Mouse (Mus musculus): Measurements from ENCODE around the gene Pmpcb. TPM values are rescaled to one million over a fixed set of nuclear protein-coding genes. Genes with fewer than 3 reads are reported as not detected.

The Pmpcb gene
- polyA plus RNA-seq, 1 experiment from 2014 or later = 69.2 TPM

- H3K36me3 ChIP-seq (ENCODE audit: control insufficient read depth, insufficient read depth, low read length) = no peaks in the 10 kb centered on the region
- ATAC-seq = no peak
- H3K4me1 ChIP-seq (ENCODE audit: control insufficient read depth, insufficient read depth, low read depth, low read length) = no peaks in the 10 kb centered on the region
- 45% methylated on average over 1 of the region's 1 CpGs for WGBS
- no peak overlapping the region for H3K4me2 ChIP-seq (ENCODE audit: low read length)
- H3K9ac ChIP-seq (ENCODE audit: low read depth, low read length) = no peak overlapping the region
- no peak overlapping the region for H3K4me3 ChIP-seq (ENCODE audit: low read length)
- H3K9me3 ChIP-seq (ENCODE audit: control insufficient read depth, low read length) = no peaks in the 10 kb centered on the region
- H3K27me3 ChIP-seq (replicated peaks; ENCODE audit: control insufficient read depth, insufficient read depth, low read length) = no peaks in the 10 kb centered on the region
- H3K27ac ChIP-seq (ENCODE audit: low read depth, low read length) = peak overlapping the region; percentile 1
Measured at GRCm38 (mm10) chr5:21724427-21724826, 12.5 kb upstream of the Pmpcb start.

GRCm38 (mm10) chr5:21724872-21725271, 12.1 kb upstream of the Pmpcb start:
- Histone ChIP-seq H3K27me3 (replicated peaks; ENCODE audit: control insufficient read depth, insufficient read depth, low read length) (no peaks in the 10 kb centered on the region), H3K36me3 (ENCODE audit: control insufficient read depth, insufficient read depth, low read length) (no peaks in the 10 kb centered on the region), H3K4me2 (ENCODE audit: low read length) (no peak overlapping the region), H3K9me3 (ENCODE audit: control insufficient read depth, low read length) (no peaks in the 10 kb centered on the region), H3K4me1 (ENCODE audit: control insufficient read depth, insufficient read depth, low read depth, low read length) (no peaks in the 10 kb centered on the region), H3K27ac (ENCODE audit: low read depth, low read length) (peak overlapping the region; percentile 1), H3K4me3 (ENCODE audit: low read length) (no peak overlapping the region), H3K9ac (ENCODE audit: low read depth, low read length) (no peak overlapping the region)
- ATAC-seq = peak; percentile 69
- 20% methylated on average over 7 of the region's 7 CpGs for WGBS

- H3K4me3 ChIP-seq (ENCODE audit: low read length) = no peak overlapping the region
- ATAC-seq = no peak
- H3K27me3 ChIP-seq (replicated peaks; ENCODE audit: control insufficient read depth, insufficient read depth, low read length) = no peaks in the 10 kb centered on the region
- no peak overlapping the region for H3K27ac ChIP-seq (ENCODE audit: low read depth, low read length)
- H3K9me3 ChIP-seq (ENCODE audit: control insufficient read depth, low read length) = no peaks in the 10 kb centered on the region
- peaks cover 8% of the 10 kb centered on the region for H3K4me1 ChIP-seq (ENCODE audit: control insufficient read depth, insufficient read depth, low read depth, low read length)
- H3K4me2 ChIP-seq (ENCODE audit: low read length) = no peak overlapping the region
- no peak overlapping the region for H3K9ac ChIP-seq (ENCODE audit: low read depth, low read length)
- WGBS = 88% methylated on average over 5 of the region's 5 CpGs
- H3K36me3 ChIP-seq (ENCODE audit: control insufficient read depth, insufficient read depth, low read length) = no peaks in the 10 kb centered on the region
Measured at GRCm38 (mm10) chr5:21729107-21729506, 7.8 kb upstream of the Pmpcb start.

- H3K4me1 ChIP-seq (ENCODE audit: control insufficient read depth, insufficient read depth, low read depth, low read length) = peaks cover 8% of the 10 kb centered on the region
- no peaks in the 10 kb centered on the region for H3K27me3 ChIP-seq (replicated peaks; ENCODE audit: control insufficient read depth, insufficient read depth, low read length)
- no peaks in the 10 kb centered on the region for H3K36me3 ChIP-seq (ENCODE audit: control insufficient read depth, insufficient read depth, low read length)
- 14% methylated on average over 3 of the region's 3 CpGs for WGBS
- H3K9me3 ChIP-seq (ENCODE audit: control insufficient read depth, low read length) = no peaks in the 10 kb centered on the region
- peak overlapping the region; percentile 69 for H3K27ac ChIP-seq (ENCODE audit: low read depth, low read length)
- H3K9ac ChIP-seq (ENCODE audit: low read depth, low read length) = no peak overlapping the region
- H3K4me2 ChIP-seq (ENCODE audit: low read length) = no peak overlapping the region; the same call in 1 of the 2 replicates
- ATAC-seq = 0 out of 2 replicates have a peak, but pooled peaks have one; percentile 8
- H3K4me3 ChIP-seq (ENCODE audit: low read length) = no peak overlapping the region
Measured at GRCm38 (mm10) chr5:21732177-21732911, 4.6 kb upstream of the Pmpcb start.

GRCm38 (mm10) chr5:21732930-21733329, 4.0 kb upstream of the Pmpcb start:
- WGBS = 4% methylated on average over 8 of the region's 8 CpGs
- Histone ChIP-seq H3K9me3 (ENCODE audit: control insufficient read depth, low read length) (no peaks in the 10 kb centered on the region), H3K4me2 (ENCODE audit: low read length) (peak overlapping the region; percentile 14; the same call in 1 of the 2 replicates), H3K9ac (ENCODE audit: low read depth, low read length) (0 out of 2 replicates have a peak overlapping the region, but pooled peaks have one; percentile 18), H3K36me3 (ENCODE audit: control insufficient read depth, insufficient read depth, low read length) (no peaks in the 10 kb centered on the region), H3K27me3 (replicated peaks; ENCODE audit: control insufficient read depth, insufficient read depth, low read length) (no peaks in the 10 kb centered on the region), H3K4me1 (ENCODE audit: control insufficient read depth, insufficient read depth, low read depth, low read length) (peaks cover 12% of the 10 kb centered on the region), H3K4me3 (ENCODE audit: low read length) (no peak overlapping the region), H3K27ac (ENCODE audit: low read depth, low read length) (peak overlapping the region; percentile 69)
- peak; percentile 85 for ATAC-seq

GRCm38 (mm10) chr5:21735100-21735499, 1.8 kb upstream of the Pmpcb start:
- 87% methylated on average over 20 of the region's 20 CpGs for WGBS
- no peak overlapping the region for H3K4me3 ChIP-seq (ENCODE audit: low read length)
- H3K9me3 ChIP-seq (ENCODE audit: control insufficient read depth, low read length) = no peaks in the 10 kb centered on the region
- peaks cover 13% of the 10 kb centered on the region for H3K36me3 ChIP-seq (ENCODE audit: control insufficient read depth, insufficient read depth, low read length)
- ATAC-seq = no peak
- H3K27me3 ChIP-seq (replicated peaks; ENCODE audit: control insufficient read depth, insufficient read depth, low read length) = no peaks in the 10 kb centered on the region
- H3K4me1 ChIP-seq (ENCODE audit: control insufficient read depth, insufficient read depth, low read depth, low read length) = peaks cover 19% of the 10 kb centered on the region
- H3K9ac ChIP-seq (ENCODE audit: low read depth, low read length) = no peak overlapping the region
- no peak overlapping the region for H3K4me2 ChIP-seq (ENCODE audit: low read length)
- no peak overlapping the region for H3K27ac ChIP-seq (ENCODE audit: low read depth, low read length)

GRCm38 (mm10) chr5:21735584-21735983, 1.4 kb upstream of the Pmpcb start:
- Histone ChIP-seq H3K27me3 (replicated peaks; ENCODE audit: control insufficient read depth, insufficient read depth, low read length) (no peaks in the 10 kb centered on the region), H3K9ac (ENCODE audit: low read depth, low read length) (no peak overlapping the region), H3K4me3 (ENCODE audit: low read length) (no peak overlapping the region), H3K4me2 (ENCODE audit: low read length) (no peak overlapping the region), H3K36me3 (ENCODE audit: control insufficient read depth, insufficient read depth, low read length) (peaks cover 18% of the 10 kb centered on the region), H3K4me1 (ENCODE audit: control insufficient read depth, insufficient read depth, low read depth, low read length) (peaks cover 19% of the 10 kb centered on the region), H3K27ac (ENCODE audit: low read depth, low read length) (no peak overlapping the region), H3K9me3 (ENCODE audit: control insufficient read depth, low read length) (no peaks in the 10 kb centered on the region)
- WGBS = 27% methylated on average over 10 of the region's 10 CpGs
- ATAC-seq = no peak

GRCm38 (mm10) chr5:21736046-21736445, 895 bp upstream of the Pmpcb start:
- Histone ChIP-seq H3K36me3 (ENCODE audit: control insufficient read depth, insufficient read depth, low read length) (peaks cover 18% of the 10 kb centered on the region), H3K9ac (ENCODE audit: low read depth, low read length) (no peak overlapping the region), H3K4me2 (ENCODE audit: low read length) (no peak overlapping the region), H3K27ac (ENCODE audit: low read depth, low read length) (no peak overlapping the region), H3K9me3 (ENCODE audit: control insufficient read depth, low read length) (no peaks in the 10 kb centered on the region), H3K27me3 (replicated peaks; ENCODE audit: control insufficient read depth, insufficient read depth, low read length) (no peaks in the 10 kb centered on the region), H3K4me3 (ENCODE audit: low read length) (no peak overlapping the region), H3K4me1 (ENCODE audit: control insufficient read depth, insufficient read depth, low read depth, low read length) (peaks cover 19% of the 10 kb centered on the region)
- WGBS = 87% methylated on average over 11 of the region's 11 CpGs
- ATAC-seq = no peak

- no peak overlapping the region for H3K27ac ChIP-seq (ENCODE audit: low read depth, low read length)
- peak overlapping the region; percentile 97 for H3K9ac ChIP-seq (ENCODE audit: low read depth, low read length)
- H3K4me1 ChIP-seq (ENCODE audit: control insufficient read depth, insufficient read depth, low read depth, low read length) = peaks cover 18% of the 10 kb centered on the region
- H3K4me2 ChIP-seq (ENCODE audit: low read length) = peak overlapping the region; percentile 75
- no peaks in the 10 kb centered on the region for H3K27me3 ChIP-seq (replicated peaks; ENCODE audit: control insufficient read depth, insufficient read depth, low read length)
- 26% methylated on average over 10 of the region's 10 CpGs for WGBS
- no peaks in the 10 kb centered on the region for H3K9me3 ChIP-seq (ENCODE audit: control insufficient read depth, low read length)
- peaks cover 30% of the 10 kb centered on the region for H3K36me3 ChIP-seq (ENCODE audit: control insufficient read depth, insufficient read depth, low read length)
- peak overlapping the region; percentile 98 for H3K4me3 ChIP-seq (ENCODE audit: low read length)
- no peak for ATAC-seq
Measured at GRCm38 (mm10) chr5:21737620-21738019, 679 bp downstream of the Pmpcb start.
